Mouse (Mus musculus): ENCODE measurements around the gene Wsb1.
A peak's percentile ranks its signal among the peaks of the same experiment; 100 is the strongest.

Wsb1 gene

DNA sequence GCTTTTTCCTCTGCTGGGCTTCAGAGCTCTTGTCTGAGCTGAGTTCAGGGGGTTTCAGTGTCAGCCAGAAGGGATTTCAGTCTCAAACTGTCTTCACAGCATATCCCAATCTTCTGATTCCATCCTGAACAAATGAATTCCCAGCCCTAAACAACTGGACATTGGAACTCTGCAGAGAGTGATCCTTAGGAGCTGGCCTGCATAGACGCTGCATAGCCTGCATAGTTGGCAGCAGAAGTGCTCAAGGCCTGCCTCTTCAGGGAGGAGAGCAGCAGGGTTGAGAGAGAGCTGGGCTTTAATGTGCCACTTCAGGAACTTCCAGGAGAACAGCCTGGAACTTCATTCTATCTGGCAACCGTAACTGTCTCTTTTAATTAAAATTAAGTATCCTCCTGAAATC lies 38.9 kb downstream of the Wsb1 start:
- DNase-seq (ENCODE audit: low spot score) = no peak

DNA sequence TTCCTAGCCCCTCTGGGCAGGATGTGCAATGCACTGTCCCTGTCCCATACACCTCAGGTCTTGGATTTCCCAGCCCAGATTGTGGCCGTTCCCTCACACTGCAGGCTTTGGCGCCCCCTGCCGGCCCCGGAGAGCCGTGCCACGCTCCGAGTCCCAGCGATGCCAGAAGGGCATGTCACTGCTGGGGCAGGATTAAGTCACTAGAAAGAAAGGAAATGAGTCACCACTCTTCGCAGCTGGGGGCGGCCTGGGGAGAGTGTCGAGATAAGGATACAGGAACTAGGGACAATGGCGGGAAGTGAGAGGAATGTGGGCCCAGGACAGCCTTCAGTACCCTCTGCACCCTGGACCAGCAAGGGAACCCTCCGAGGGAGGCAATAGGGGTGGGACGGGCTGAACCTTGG lies 40.5 kb downstream of the Wsb1 start:
- DNase-seq (ENCODE audit: low spot score) = peak; percentile 96

GRCm38 (mm10) chr11:79209882-79210471 lies 44.5 kb downstream of the Wsb1 start:
- no peak for DNase-seq (ENCODE audit: low spot score)

- no peak for DNase-seq (ENCODE audit: low spot score)
These were observed 45.4 kb downstream of the Wsb1 start for GRCm38 (mm10) chr11:79209113-79209512.

- DNase-seq (ENCODE audit: low spot score) = no peak
These were observed 46.0 kb downstream of the Wsb1 start for GRCm38 (mm10) chr11:79208462-79208861.

DNA sequence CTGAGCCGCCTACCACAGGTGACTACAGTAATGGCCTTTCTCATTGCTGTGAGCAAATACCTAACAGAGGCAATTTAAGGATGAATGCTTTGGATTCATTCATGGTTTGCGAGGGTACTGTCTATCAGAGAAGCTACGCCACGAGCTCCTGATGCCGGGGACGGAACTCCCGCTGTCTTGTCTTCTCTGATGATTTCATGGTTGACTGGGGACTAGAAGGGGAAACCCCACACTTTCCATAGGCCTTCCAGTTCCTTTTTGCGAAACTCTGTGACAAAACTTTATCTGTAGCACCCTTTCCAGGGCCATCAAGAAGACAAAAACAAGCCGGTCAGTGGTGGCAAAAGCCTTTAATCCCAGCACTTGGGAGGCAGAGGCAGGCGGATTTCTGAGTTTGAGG lies 46.8 kb downstream of the Wsb1 start:
- no peak for DNase-seq (ENCODE audit: low spot score)

GRCm38 (mm10) chr11:79204444-79204843 lies 50.0 kb downstream of the Wsb1 start:
- DNase-seq (ENCODE audit: low spot score) = no peak

DNA sequence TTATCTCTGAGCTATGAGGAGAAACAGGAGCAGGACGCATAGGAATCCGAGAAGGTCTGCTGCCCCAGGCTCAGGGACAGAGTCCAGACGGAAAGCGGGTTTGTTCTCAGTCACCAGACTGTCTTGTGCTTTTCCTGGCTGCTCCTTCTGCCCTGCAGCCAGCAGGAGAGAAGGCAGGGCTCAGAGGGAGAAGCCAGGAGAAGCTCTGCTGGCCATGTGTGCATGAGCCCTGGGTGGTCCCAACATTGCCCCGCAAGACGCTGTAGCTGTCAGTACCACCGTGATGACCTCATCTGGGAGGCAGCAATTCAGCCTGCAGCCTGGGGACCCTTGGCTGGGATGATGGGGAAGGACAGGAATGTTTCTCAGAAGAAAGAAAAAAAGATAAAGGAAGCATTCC lies 54.0 kb downstream of the Wsb1 start:
- no peak for DNase-seq (ENCODE audit: low spot score)

- no peak for DNase-seq (ENCODE audit: low spot score)
These were observed 55.9 kb downstream of the Wsb1 start for GRCm38 (mm10) chr11:79198562-79198961.

DNA sequence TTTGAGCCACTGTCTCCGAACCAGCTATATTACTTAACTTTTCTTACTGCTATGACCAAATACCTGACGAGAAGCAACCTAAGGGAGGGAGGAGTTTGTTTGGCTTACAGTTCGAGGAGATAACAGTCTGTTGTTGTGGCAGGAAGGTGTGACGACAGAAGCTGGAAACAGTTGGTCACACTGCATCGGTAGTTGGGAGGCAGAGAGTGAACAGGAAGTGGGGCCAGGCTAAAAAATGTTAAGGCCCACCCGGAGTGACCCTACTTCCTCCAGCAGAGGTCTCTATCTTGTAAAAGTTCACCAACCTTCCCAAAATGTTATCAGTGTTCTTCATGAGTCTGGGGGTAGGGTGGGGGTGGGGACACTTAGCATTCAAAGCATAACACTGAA lies 56.6 kb downstream of the Wsb1 start:
- no peak for DNase-seq (ENCODE audit: low spot score)

DNA sequence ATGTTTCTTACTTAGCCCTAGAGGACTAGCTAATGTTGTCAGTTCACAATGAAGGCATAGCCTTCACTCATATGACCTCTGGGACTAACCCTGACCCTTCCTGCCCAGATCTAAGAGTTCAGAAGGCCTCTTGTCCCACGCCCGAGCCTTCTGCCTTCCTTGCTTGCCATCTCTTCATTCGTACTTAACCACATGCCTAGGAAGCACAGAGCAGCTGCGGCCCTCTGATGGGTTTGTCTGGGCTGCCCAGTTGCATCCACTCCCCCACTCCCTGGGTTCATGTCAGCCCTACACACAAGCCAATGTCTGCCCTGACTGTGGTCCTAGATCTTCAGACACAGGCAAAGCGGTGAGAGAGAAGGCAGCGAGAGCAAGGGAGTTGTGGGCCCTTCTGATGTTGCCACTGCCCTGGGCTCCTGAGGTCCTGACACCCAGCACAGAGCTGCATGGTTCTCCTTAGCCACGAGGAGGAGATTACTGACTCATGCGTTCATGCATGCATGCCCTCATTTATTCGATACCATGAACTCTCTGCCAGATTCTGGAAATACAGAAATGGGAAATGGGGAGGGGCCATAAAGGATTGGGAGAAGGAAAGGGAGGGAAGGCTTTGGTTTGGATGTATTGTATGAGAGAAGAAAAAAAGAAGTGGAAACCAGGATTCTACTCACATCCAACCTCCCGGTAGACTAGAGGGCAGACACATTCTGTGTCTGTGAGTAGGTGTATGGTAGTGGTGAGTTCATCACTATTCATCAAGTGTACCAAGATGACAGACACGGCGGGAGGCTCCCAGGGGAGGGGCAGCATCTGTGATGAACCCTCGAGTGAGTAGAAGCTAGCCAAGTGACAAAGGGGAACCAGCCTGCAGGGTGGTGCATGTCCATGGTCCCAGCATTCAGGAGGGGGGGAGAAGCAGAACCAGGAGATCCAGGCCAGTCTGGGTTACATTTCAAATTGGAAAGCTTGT lies 57.3 kb downstream of the Wsb1 start:
- no peak for DNase-seq (ENCODE audit: low spot score)

GRCm38 (mm10) chr11:79196196-79196869 lies 58.1 kb downstream of the Wsb1 start:
- DNase-seq (ENCODE audit: low spot score) = no peak

- no peak for DNase-seq (ENCODE audit: low spot score)
These were observed 62.3 kb downstream of the Wsb1 start for GRCm38 (mm10) chr11:79192176-79192575.

- peak; percentile 33 for DNase-seq (ENCODE audit: low spot score)
These were observed 63.3 kb downstream of the Wsb1 start for GRCm38 (mm10) chr11:79191214-79191613.

DNA sequence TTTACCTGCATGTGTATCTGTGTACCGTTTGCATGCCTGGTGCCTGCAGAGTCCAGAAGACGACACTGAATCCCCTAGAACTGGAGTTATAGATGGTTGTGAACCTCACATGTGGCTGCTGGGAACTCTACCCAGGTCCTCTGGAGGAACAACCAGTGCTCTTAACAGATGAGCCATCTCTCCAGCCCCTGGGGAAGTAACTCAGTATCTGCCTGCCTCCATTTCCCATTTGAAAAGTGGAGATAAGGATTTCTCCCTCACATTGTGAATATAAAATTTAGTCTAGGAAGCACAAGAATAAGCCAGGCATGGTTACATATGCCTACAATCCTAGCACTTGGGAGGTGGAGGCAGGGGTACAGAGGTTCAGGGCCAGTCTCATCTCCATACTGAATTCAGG lies 64.2 kb downstream of the Wsb1 start:
- no peak for DNase-seq (ENCODE audit: low spot score)

Data from urinary bladder, postnatal 14 days (tissue).